Mouse (Mus musculus) natural killer cell, adult 2 months (primary cell): ENCODE measurements around the gene Ak4.
A peak's percentile ranks its signal among the peaks of the same experiment; 100 is the strongest.
"Not testable (repeated sequence)": the region's sequence is repeated elsewhere in the genome, so short reads cannot be mapped to it uniquely, and the experiment has no call there.

Source experiments
- DNase-seq, 2 experiments: peaks; one replicate each; pipeline ENCODE4 v3.0.0; 2022; ENCODE audit warnings: low spot score in 2 of 2

The Ak4 gene

GRCm38 (mm10) chr4:101423571-101423970, 4.5 kb downstream of the Ak4 start:
- DNase-seq = no peak

GRCm38 (mm10) chr4:101424495-101424894, 5.4 kb downstream of the Ak4 start:
- DNase-seq = no peak

- DNase-seq = no peak
Observed at GRCm38 (mm10) chr4:101425119-101425518, 6.0 kb downstream of the Ak4 start.

GRCm38 (mm10) chr4:101425666-101426065, 6.6 kb downstream of the Ak4 start:
- DNase-seq = no peak

- no peak for DNase-seq
Observed at GRCm38 (mm10) chr4:101426566-101426965, 7.5 kb downstream of the Ak4 start.

DNA sequence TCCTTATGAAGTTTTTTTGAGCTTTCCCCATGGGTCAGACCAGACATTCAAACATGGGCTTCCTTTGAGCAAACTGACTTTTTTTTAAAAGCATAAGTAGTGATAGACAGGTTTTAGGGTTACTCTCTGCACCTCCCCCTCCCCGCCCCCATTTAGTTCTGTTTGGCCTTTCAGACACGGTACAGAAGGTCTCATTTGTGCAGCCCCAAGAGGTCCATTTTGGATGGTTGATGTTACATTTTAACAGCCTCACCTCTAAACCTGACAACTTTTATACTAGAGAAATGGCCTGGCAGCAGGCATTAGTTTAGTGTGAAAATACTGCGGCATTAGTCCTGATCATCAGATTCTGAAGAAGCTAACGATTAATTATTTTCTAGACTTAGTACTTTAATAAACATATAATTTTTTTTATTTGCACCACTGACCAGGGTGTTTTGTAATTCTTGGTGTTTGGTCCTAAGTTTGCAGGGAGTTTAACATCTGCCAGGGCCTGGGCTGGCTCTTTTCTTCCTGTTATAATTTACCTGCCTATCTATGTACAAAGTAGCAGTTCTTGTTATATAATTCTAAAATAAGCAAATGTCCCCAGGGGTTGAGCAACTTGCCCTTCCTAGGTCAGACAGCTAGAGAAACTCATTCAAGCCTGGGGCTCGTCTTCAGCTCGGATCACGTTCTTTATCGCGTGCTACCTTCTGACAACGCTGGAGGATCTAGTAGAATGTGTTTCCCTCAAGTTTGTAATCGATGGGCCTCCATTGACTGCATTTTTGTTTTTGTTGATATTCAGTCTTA, 9.0 kb downstream of the Ak4 start:
- DNase-seq = no peak

- no peak for DNase-seq
Observed at GRCm38 (mm10) chr4:101429073-101429472, 10.0 kb downstream of the Ak4 start.

DNA sequence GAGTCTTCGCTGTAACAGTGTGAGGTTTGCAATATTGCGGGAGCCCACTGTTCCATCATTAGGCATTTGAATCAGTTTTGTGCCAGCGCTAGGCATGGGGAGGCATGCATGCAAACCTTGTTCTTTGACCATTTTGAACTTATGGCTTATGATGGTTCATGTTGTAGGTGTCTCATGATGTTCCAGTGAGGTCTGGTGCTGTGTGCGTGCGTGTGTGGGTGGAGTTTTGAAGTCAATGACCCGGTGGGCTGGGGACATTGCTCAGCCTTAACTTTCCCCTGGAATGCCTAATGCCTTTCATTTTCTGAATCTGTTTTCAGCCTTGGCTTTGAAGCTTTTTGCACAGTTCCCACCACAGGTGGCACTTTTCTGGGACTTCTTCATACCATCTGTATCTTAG, 10.9 kb downstream of the Ak4 start:
- DNase-seq = no peak

DNA sequence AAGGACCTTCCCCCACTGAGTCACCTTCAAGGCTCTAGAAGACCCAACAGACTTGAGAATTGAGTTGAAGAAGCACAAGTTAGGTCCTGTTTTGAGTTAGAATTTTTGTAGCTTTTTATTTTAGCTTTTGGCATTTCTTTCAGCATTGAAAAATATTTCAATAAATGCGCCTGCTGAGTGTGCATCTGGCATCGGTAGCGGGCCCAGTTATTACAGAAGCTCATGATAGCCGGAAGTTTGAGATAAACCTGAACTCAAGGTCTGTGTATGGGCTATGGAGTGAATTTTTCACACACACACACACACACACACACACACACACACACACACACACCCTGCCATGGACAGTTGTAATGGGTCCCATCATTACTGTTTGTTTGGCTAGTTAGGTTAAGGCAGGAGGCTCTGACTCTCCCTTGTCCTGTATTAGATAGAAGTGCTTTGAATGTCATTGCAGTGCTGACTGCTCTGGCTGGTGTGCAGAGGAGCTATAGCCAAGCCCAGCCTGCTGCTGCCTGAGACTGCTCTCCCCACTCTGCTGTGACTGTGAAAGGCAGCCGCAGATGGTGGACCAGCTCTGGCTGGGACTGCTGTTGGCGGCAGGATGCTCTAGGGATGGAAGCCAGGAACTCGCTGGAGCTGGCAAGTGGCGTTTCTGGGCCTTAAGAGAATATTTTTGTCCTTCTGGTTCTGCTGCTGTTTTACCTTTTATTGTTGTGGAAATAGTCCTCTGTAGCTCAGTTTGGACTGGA, 17.9 kb downstream of the Ak4 start:
- DNase-seq = no peak

DNA sequence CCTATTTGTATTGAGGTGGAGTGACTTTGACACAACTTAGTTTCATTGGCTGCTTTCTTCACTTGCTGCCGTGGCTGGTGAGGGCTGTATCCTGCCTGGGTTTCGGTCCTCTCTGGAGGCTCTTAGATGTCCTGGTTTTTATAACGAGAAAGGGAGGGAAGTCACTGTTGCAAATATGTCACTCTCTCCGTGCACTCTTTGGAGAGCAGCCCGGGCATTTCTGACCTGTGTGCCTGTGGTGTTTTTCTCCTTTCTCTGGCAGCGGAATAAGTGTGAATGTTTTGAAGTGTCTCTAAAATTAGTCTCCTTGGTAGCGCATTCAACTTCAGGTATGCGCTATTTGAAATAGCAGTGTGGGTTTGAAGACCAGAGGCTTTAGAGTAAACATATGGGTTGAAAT, 19.2 kb downstream of the Ak4 start:
- no peak for DNase-seq

DNA sequence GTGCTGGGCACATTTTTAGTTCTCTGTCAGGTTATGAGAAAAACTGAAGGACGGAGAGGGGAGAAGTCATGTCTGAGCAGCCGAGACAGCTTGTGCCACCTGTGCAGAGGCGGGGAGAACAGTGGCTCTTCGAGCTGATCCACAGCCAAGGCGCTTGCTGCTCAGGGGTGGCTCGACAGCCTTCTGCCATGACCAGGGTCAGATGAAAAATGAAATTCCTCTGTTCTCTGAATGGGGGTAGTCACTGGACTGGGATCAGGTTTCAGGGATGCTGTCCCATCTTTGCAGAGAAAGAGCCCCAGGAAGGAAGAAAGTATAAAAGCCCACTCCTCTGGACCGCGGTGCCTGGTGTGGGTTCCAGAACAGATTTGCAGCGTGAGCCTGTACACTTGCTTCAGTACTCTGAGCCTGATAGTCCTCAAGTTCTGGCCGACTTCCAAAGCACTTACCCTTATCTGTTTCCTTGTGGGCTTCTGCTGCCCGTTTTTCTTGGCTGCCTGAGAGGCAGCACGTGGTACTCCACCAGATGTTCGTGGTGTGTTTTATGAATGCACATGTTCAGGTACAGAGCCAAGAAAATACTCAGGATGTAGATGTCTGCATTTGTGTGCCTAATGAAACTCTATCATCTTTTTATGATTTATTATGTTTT, 20.8 kb downstream of the Ak4 start:
- DNase-seq = no peak

GRCm38 (mm10) chr4:101442791-101443190, 23.7 kb downstream of the Ak4 start:
- no peak for DNase-seq

GRCm38 (mm10) chr4:101443419-101443991, 24.4 kb downstream of the Ak4 start:
- DNase-seq = no peak

GRCm38 (mm10) chr4:101445660-101446059, 26.6 kb downstream of the Ak4 start:
- DNase-seq = no peak

DNA sequence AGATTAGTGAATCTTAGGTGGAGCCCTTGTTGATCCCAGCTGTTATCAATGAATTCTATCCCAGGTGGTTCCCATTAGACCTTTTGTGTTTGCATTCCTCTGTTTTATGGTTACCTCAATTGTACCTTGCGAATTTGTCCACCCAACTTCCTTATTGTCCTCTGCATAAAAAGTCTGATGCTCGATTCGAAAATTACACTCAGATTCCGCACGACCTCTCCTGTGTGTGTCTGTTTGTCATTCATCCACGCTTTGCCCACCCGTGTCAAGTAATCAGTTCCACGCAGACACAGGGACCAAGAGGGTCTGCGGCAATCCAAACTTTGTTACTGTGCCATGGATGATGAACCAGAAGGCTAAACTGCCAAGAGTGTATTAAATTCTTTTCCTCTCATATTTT, 27.5 kb downstream of the Ak4 start:
- not testable (repeated sequence) for DNase-seq

DNA sequence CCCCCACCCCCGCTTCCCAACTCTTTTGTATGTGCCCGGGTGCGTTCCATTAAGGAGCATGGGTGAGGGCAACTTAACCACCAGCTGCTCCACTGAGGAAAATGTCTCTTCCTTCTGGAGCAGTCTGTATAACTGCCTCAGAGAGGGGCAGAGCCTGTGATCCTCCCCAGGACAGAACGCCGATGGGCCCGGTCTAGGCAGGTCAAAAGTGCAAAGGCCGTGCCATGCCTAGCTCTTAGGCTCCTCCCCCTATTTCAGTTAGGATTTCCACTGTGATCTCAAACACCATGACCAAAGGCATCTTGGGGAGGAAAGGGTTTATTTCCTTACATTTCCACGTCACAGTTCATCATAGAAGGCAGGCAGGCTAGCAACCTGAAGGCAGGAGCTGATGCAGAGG, 29.6 kb downstream of the Ak4 start:
- no peak for DNase-seq

- no peak for DNase-seq
Observed at GRCm38 (mm10) chr4:101449344-101449743, 30.3 kb downstream of the Ak4 start.

DNA sequence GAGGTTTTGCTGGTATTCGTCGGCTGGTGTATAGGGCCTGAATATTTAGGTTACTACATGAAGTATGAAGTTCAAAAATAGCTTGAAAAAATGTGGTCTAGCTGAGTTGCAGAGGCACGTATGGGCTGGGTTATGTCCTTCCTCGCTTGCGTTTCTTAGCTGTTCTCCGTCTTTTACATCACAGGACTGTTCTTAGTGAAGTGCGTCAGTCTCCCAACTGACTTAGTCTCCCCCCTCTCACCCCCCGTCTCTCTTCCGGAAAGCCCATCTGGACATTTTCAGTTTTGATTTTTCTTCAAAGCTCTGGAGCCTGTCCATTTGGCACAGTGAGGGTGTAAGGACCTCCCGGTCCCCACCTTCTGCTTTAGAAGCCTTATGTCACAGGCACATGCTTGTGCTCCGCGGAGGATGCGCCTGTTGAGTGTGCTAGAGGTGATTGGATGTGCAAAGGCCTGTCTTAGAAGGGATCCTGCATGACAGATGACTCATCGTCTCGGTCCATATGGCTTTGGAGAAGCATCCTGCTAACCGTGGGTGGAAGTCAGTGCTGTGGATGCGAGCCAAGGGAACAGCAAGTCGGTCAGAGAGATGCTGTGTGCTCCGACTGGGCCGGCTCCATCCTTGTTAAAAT, 31.2 kb downstream of the Ak4 start:
- no peak for DNase-seq

DNA sequence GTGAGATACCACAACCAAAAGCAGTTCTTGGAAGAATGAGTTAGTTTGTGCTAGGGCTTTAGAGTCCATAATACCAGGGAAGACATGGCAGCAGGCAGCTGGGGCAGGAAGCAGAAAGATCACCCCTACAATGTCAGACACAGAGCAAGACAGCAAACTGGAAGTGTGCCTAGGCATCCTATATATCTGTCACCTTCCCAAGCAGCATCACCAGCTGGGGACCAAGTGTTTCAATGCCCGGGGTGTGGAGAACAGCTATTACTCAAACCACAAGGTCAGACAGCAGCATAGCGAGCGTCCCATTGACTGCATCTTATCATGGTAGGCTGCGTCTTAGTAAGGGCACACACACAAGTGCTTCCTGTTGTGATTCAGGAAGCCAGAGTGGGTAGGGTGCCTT, 32.0 kb downstream of the Ak4 start:
- no peak for DNase-seq

- DNase-seq = no peak
Observed at GRCm38 (mm10) chr4:101452829-101453228, 33.8 kb downstream of the Ak4 start.

- DNase-seq = peak in 1 of 2 experiments; percentile 9
Observed at GRCm38 (mm10) chr4:101457176-101457575, 38.1 kb downstream of the Ak4 start.

DNA sequence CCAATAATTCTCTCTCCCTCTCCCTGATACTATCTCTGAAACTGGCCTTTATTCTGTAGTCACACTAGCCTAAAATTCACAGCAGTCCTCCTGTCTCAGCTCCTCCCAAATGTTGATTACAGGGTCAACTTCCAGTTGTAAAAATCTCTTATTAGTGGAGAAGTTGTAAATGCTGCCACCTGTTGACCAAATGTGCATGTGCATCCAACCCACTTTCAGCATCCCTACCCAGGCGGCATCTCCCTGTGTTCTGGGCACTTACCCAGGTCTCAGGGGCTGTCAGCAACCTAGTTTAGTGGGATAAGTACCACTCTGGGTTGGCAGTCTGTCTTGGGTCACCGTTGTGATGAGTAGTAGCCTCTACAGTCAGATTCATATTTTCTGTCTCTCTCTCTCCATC, 39.3 kb downstream of the Ak4 start:
- peak; percentile 9 to 35 for DNase-seq
